Mouse (Mus musculus) neural tube, embryonic 10.5 days (tissue): ENCODE results near the gene Olfr364-ps1.

ENCODE experiments used
- DNase-seq: peaks from one replicate; pipeline ENCODE4 v3.0.0-alpha.2; 2017; ENCODE audit warnings: low spot score; ENCODE audit errors: extremely low spot score

Gene Olfr364-ps1

GRCm38 (mm10) chr2:37139022-37139421 is at the start of gene Olfr364-ps1:
TSS of gene Olfr364-ps1 (plus strand) at chr2:37139322.
- no peak for DNase-seq

- DNase-seq, result no peak
Measured at GRCm38 (mm10) chr2:37117810-37118209, 21.3 kb upstream of the Olfr364-ps1 start, which contains the start of gene Olfr362. TSS of gene Olfr362 (minus strand) at chr2:37117910.

GRCm38 (mm10) chr2:37187898-37188297 is 48.8 kb downstream of the Olfr364-ps1 start, which contains the start of gene Olfr365:
TSS of gene Olfr365 (plus strand) at chr2:37188198.
- DNase-seq, result no peak
